Mouse (Mus musculus) T-helper 1 cell (primary cell): Measurements from ENCODE around the gene Efhc1.

Experiments used
- in situ Hi-C: fragments of 300-600 bp; cut with MboI, MseI; formaldehyde crosslinking; loops from one replicate; pipeline ENCODE4 v1.15.1; 2025; ENCODE audit warnings: high pct_unique_total_duplicates

The Efhc1 gene

DNA sequence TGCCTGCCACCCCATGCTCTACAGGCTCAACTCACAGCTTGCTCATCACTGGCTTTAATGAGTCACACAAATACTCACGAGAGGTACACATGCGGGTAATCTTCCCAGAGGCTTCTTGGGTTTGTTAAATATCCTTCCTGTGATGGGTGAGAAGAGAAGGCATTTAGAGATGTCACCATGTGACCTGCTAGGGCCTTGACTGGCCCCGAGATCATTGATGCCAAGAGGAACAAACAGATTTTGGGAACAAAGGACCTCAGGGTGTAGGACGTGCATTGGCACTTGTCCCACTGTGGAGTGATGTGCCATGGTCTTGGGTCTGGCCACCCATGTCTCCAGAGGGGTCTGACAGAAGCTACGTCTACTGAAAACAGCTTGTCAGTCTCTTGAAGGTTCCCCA lies 55.3 kb downstream of the Efhc1 start:
- in situ Hi-C loops, result no loop called here

DNA sequence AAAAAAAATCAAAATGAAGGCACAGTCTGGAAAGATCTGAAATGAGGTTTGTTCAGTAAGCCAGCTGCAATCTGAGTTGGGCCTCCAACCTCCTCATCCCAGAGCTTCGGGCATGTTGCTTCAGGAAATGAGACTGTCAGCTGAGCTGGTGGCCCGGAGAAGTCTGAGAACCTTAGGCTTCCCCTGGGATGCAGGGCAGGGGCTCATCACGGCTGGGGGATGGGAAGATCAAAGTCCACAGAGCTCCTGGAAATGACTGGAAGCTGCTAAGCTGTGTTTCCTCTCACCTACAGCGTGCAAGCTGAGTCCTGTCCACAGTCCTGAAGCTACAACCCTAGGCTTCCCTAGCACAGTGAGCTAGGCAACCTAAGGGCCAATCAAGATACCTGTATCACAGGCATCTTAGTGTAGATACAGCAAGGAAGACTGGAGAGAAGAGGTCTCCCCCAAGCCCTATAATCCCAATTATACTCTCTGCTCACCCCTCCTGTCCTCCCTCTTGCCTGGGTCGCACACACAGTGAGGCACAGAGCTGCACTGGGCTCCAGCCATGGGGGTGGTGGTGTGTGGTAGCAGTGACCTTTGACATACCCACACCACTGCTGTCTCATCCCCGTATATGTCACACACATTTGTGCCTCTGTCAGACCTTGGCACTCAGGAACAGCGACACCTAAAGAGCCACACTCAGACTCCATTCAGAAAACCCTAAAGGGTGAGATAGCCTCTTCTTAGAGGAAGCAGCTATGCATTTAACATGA lies 56.7 kb downstream of the Efhc1 start:
- in situ Hi-C loops, result no loop called here

DNA sequence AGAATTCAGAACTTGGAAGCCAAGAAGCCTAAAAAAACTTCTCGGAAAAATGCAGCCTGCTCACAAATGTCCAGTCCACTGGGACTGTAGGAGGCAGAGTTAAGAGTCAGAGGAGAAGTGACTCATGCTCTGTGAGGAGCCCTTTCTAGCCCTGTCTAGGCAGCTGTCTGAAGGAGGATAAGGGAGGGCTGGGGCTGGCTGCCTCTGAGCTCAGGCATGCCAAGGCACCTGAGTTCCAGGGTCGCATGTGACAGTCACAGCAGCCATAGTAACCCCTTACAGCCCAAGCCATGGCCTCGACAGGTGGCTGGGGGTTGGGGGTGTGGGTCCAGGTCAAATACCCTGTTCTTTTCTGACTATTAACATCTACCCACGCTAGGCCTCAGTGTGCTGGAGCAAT lies 57.5 kb downstream of the Efhc1 start:
- in situ Hi-C loops, result no loop called here

DNA sequence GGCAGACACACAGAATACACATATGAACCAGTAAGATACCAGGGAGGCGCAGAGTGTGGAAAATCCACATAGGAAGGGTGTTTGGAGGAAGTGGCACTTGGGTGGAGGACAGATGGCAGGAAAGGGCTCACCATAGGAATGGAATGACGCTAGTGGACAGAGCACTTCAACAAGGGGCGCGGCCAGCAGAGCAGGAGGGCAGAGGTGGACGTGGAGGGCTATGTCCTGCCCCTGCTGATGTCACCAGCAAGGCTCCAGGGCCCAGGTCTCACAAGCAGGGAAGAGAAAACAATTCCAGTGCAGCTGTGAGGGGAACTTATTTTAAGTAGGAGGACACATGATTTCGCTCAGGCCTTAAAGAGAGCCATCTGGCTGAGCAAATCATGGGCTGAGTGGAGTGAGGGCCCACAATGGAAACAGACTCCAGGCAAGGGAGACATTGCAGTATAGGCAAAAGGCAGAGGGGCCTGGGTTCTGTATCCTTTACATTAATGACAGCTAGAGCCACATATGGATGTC lies 58.9 kb downstream of the Efhc1 start:
- in situ Hi-C loops, result no loop called here

DNA sequence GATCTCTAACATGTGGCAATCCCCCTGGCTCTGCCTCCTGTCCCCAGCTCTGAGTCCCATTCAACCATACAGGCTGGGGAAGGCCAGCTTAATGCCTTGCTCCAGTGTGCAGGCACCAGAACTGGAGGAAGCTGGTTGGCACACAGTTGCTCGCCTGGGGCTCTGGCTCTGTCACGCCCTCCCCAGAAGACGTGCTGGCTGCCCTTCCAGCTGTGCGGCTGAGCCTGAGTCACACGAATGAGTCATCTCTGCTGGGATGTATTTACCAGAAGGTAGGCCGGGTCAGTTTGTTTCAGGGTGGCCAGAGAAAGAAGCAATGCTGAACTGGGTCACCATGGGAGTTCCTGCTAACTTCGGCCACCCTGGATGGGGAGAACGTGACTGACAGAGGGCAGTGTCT lies 63.0 kb downstream of the Efhc1 start:
- in situ Hi-C loops, result no loop called here

DNA sequence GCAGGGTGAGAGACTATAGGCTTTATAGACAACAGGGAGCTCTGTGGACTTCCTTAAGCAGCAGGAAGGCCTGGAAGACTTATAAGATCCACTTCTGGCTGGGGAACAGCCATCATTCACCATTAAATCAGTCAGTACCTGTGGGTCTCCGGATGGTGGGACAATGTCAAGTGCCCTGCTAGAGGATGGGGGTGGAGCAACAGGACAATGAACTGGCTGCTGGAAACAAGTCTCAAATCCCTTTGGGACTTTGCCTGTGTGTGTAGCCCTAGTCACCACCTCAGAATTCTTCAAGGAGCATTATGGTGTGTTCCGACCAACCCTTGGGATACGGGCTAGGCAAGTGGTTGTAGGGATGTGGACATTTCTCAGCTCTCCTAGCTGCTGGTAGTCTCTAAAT lies 71.7 kb downstream of the Efhc1 start:
- in situ Hi-C loops, result no loop called here

DNA sequence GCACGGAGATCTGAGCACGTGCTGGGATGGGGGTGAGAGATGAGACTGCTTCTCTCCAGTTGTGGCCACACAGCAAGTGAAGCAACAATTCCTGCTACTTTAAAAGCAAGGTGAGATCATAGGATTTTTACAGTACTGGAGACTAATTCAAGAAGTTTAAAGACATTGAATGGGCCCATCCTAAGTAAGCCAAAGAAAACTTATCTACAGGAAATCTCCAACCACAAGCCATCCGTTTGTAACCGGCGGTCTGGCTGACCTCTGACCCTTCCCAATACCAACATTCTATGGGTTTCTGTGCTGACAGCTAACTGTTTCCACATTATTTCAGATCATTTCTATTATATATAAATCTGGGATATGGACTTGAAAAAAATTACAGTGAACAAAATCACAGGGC lies 73.8 kb downstream of the Efhc1 start:
- in situ Hi-C loops, result no loop called here

DNA sequence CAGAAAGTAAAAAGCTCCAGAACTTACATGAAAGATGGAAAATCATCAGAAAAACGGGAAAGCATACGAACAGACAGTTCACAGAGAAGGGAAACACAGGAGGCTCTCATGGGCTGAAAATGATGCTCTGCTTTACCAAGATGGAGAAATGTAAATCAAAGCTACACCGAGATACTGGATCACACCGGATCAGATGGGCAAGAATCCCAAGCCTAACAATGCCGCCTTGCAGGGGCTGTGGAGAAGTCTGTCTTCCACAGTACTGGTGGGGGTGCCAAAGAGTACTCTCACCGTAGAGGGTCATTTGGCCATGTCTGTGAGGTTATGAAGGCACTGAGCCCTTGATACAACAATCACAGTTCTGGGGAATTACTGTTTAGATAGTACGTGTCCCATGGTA lies 75.1 kb downstream of the Efhc1 start:
- in situ Hi-C loops, result no loop called here

DNA sequence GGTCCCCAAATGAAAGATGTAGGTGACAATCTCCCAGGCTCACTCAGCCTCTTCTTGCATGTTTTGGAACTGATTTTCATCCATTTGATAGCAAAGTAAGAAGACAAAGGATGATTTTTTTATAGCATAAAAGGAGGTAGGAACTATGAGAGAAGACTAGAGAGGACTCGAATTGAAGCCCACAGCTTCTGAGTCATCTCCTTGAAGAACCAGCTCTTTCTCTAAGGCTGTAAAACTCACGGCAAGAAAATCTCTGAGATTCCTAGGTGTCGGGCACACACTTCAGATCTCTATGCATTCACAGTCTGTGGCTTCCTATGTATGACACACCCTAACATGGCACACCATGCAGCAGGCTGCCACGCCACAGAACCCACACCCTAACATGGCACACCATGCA lies 77.6 kb downstream of the Efhc1 start:
- in situ Hi-C loops, result no loop called here

DNA sequence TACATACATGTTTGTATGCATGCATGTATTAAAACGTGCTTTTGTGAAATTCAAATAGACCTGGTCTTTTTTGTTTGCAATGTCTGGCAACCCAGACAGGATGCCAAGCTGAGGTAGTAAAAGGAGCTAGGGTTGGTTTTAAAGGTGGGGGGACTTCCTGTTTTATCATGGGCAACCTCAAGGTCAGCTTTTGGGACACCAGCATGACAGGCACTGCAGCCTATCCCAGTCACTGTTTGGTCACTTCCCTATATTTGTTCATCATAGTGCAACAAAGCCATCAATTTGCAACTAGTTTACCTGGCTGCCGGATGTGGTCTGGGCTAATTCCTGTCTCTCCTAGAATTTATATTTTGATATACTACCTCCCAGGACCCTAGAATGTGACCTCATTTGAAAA lies 80.2 kb downstream of the Efhc1 start:
- in situ Hi-C loops, result no loop called here

DNA sequence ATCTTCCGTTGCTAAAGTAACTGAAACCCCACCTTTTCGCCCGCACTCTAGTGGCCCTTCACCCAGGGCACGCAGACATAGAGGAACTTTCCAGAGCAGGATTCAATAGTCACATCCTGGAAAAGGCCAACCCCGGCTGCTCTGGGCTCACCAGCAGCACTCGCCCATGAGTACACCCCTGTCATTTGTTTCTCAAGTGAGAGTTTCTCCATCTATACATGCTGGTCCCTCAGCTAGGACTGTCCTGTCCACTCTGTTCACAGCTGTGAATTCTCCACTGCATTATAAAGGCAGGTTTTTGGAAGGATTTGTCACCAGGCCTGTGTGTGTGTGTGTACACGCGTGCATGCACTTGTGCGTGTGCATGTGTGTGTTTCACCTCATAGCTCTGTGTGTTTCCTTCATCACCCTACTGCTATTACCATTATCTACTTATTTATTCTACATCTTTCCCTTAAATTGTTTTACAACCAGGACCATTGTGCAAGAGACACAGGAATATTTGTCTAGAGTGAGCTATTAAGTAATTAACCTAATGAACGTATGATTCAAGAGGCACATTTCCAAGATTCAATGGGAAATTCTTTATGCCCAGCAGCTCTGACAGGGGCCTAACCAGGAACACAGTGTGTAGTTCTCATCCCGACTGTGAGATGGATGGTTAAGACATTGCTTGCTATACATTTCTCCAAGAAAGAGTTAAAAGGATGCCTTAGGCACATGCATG lies 81.8 kb downstream of the Efhc1 start:
- in situ Hi-C loops, result no loop called here

DNA sequence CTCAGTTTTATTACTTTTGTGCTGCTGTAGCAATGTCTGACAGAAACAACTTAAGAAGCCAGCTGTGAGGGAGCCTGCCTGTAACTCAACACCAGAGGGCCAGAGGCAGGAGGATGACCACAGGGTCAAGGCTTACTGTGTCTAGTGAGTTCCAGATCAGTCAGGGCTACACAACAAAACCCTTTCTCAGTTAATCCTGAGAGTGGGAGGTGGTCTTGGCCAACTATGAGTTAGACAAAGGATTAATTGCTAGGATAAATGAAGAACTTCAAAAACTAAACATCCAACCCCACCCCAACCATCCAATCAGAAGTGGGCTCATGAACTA lies 82.3 kb downstream of the Efhc1 start:
- in situ Hi-C loops, result no loop called here

DNA sequence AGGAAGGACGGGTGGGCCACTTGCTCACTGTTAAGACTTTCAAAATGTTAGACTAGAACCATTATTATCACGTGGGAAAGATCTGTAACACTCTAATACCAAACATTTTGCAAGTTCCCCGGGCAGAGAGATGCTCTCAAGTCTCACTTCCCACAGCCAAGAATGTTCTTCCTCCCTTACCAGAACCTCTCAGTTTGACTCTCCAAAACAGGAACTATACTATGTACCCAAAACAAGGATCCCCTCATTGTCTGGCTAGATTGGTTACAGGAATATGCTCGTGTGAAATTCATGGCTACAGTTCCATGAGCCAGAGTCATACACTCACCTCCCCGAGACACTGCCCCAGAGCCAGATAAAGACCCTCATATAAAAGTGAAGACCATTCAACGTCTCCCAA lies 84.5 kb downstream of the Efhc1 start:
- in situ Hi-C loops, result no loop called here

DNA sequence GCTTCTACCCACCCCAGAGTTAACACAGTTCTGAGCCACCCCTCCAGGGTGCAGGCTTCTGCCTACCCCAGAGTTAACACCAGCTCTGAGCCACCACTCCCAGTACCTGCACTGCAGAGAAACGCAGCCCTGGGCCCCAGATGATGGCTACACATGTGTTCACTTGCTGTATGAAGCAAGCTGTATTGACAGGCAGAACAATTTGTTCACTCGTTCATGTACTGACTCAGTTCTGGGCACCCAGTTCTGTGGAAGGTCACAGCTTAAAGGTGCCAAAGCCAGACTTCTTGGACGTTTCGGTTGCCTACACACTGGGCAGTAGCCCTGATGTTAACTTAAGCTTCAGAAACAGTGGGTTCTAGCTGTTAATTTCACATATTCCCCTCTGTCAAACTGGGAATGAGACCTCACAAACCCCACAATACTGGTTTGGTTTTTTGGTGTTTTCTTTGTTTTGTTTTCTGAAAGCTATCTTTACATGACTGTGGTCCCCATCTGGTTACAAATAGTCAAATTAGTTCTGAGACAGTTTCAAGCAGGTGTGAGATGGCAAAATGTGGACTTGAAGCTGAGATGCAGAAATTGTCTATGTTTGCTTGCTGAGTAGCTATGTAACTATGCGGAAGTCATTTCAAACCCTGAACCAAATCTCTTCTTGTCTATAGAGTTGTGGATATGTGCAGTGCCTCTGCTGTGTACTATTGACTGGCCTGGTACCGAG lies 86.6 kb downstream of the Efhc1 start:
- in situ Hi-C loops, result no loop called here

DNA sequence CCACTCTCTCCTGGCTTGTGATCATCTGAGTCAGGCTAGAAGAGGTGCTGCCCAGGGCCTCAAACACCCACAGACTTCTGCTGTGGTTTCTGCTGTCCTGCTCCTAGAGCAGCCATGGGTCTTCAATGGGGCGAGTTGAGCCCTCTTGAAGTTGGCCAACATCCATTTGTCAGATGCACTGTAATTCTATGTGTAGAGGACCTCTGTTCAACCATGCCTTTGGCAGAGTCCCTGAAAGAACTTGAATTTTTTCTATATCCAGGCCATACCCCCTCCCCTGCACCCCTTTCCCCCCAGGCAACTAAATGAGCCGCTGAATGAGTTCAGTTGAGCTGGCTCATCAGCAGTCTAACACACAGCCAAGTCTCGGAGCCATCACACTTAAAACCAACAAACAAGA lies 88.1 kb downstream of the Efhc1 start:
- in situ Hi-C loops, result no loop called here

DNA sequence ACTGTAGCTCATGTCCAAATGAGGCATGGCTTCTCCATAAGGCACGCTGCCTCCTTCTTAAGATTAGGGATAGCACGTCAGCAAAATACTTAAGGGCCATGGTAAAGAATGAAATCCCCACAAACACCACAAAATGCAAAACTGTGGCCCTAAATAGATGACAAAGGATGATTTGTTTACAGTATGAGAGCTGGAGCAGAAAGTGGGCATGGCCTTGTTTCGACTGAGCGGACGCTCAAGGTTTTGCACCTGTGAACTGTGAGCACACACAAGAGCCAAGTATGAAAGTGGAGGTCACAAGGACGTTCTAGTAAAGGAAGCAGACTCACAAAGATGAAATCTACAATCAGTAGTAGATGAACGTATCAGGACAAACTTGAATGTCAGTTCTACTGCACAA lies 88.7 kb downstream of the Efhc1 start:
- in situ Hi-C loops, result loop anchor here (5.0 kb wide), 1 partner anchor 58 kb away; no protein-coding TSS in a partner anchor
